Mouse (Mus musculus) B cell, adult 67 days (primary cell): ENCODE results near the gene Mrvi1. TPM values are rescaled to one million over a fixed set of nuclear protein-coding genes. Genes with fewer than 3 reads are reported as not detected.

ENCODE experiments used
- total RNA-seq, 2 experiments: library from RNA; stranded (reverse); gene quantifications; 4 replicates each; pipeline ENCODE4 v1.2.4; 2023

The Mrvi1 gene
- total RNA-seq, result under 1 TPM; 0.77 to 0.93 TPM

DNA sequence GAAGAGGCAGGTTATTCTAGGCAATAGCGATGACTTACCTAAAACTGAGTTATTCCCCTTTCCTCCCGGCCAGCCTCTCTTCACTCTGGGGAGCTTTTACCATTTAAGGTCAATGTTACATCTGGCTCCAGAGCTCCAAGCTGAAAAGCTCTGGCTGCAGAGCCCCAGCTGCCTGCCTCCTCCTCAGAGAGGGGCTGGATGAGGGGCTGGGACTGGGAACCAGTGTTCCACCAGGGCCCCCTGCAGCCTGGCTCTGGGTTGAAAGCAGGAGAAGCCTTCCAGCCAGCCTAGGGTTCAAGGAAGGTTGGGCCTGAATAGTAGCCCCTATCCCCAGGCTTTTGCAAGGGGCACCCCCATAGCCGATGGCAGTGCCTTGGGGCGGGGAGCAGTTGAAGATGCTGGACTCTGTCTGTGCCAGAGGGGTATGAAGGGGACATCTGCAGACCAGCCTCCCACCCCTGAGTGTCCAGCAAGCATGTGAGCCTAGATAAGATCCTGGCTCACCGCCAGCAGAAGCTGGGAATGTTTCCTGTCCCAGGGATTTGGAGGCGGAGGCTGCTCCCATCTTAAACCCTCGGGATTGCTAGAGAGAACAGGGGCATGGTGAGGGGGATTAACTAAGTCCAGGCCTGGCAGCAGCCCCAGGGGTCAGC lies at the start of gene Mrvi1:
Gene Mrvi1, minus strand, starts transcription at position 409 of the 653 bp plus-strand sequence.

GRCm38 (mm10) chr7:111028281-111029045 lies 46.2 kb upstream of the Mrvi1 start, which contains the start of gene Ctr9:
Ctr9 (plus strand) TSS chr7:111028951.

DNA sequence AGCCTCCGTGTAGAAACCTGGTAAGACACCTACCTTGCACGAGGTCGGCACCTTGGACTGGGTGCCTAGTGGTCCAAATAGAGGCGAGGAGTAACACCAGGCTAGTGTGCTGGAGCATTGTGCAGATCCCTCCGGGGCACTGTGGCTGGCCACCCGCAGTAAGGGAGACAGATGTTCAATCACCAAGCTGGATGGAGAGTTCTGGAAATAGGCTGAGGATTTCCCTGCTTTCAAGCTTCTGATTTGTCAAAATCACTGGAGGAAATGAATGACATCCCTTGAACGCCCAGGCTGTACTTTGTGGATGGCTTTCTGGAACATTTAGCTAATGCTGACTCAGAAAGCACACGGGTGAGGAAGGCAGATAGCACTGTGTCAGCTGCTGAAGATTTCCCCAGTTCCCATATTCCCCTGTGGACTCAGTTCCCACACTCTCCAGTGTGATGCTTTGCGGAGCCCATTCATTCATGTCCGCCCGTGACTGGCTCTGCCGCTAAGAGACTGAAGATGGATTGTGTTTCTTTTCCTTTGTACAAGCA lies 119.4 kb downstream of the Mrvi1 start, which contains the start of gene Lyve1:
Gene Lyve1, minus strand, starts transcription at position 489 of the 539 bp plus-strand sequence.

GRCm38 (mm10) chr7:110843916-110844874 lies 138.1 kb downstream of the Mrvi1 start, which contains the start of gene Rnf141:
Rnf141 (minus strand) TSS chr7:110844457.

Other genes starting within 250 kb of the Mrvi1 start
- gene Ampd3, start 214.3 kb downstream of the Mrvi1 start, total RNA-seq, result 10 to 100 TPM; 17.1 to 21.4 TPM
- gene Rnf141, start 138.0 kb downstream of the Mrvi1 start, total RNA-seq, result 10 to 100 TPM; 32.5 to 39.8 TPM
- gene Lyve1, start 119.2 kb downstream of the Mrvi1 start, total RNA-seq, result not detected
- gene Ctr9, start 46.5 kb upstream of the Mrvi1 start, total RNA-seq, result 10 to 100 TPM; 58.2 to 62.2 TPM
- gene Eif4g2, start 100.6 kb upstream of the Mrvi1 start, total RNA-seq, result 1,000 to 10,000 TPM; 1,241 to 1,373 TPM